Mouse (Mus musculus) urinary bladder, postnatal 36 days (tissue): ENCODE measurements around the gene Cox4i2.

Experiments
- DNase-seq, 2 experiments: peaks; one replicate each; pipeline ENCODE4 v3.0.0; 2022; ENCODE audit warnings: low spot score in 2 of 2, mixed read lengths in 1 of 2

Cox4i2 gene

GRCm38 (mm10) chr2:152734984-152735383, 19.0 kb upstream of the Cox4i2 start:
- peak; percentile 97 to 99 for DNase-seq

GRCm38 (mm10) chr2:152736090-152736601, 17.8 kb upstream of the Cox4i2 start, which contains the start of gene Id1:
Gene Id1 (plus strand): TSS chr2:152736251.
- DNase-seq = peak; percentile 91 to 94

DNA sequence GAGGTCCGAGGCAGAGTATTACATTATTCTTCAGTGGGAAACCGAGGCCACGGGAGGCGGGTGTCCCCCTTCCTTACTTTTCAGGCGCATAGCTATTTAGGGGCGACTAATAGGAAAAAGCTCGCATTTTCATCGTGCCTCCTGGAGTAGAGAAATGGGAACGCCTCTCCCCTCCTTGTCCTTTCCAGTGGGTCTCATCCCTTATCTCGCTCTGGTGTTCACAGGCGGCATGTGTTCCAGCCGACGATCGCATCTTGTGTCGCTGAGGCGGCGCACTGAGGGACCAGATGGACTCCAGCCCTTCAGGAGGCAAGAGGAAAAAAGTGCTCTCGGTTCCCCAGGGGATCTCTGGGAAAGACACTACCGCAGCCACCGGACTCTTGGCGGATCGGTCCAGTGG, 17.2 kb upstream of the Cox4i2 start:
- no peak for DNase-seq

DNA sequence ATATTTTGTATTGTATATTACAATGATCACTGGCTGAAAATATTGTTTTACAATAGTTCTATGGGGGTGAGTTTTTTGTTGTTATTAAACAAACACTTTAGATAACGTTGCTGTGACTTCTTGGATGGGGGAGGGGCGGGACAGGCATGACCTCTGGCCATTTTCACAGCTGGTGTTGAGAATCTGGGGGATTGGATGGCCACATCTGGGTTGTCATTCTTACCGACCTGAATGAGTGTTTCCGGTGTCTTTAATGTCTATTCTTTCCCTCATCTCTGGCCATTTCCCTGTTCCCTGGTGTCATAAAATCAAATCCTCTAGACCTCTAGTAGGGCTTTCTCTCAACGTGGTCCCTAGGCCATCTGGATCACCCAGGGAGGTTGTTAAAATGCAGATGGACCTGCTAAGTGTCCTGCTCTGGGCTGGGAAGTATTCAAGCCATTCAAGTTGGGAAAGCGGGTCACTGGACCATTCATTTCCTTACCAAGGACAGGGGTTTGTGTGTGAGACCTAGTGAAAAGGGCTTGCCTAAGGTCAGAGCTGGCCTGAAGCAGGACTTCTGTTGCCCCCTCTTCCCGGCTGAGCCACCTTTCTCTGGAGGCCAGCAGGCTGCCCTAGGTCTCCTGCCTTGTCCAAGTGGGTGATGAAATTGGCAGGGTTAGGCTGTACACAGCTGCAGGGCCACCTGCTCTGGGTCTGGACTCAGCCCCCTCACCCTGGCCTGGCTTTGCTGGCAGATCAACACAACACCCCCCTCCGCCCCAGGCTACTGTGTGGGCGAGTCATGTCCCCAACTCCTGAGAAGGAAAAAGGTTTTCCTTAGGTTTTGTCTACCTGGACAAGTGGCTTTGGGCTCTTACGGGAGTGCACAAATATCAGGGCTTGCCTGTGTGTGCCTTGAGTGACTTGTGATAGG, 16.4 kb upstream of the Cox4i2 start:
- DNase-seq = peak in 1 of 2 experiments; percentile 42

DNA sequence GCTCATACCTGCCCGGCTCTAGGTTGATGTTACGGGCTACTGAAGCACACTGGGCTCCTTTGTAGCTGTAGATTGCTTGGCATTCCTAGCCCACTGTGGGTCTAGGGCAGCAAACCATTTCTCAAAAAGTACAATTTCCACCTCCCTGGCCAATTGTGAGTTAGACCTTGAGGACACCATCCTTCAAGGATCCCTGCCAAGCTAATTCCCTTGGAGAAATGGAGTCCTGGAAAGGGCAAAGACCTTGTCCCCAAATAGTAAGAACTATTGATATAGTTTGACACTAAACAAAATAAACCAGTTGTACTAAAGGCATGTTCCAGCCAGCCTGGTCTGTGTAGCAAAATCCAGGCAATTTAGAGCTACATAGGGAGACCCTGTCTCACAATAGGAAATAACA, 15.6 kb upstream of the Cox4i2 start:
- no peak for DNase-seq

- peak; percentile 84 to 92 for DNase-seq
Measured at GRCm38 (mm10) chr2:152739031-152739841, 14.7 kb upstream of the Cox4i2 start.

- DNase-seq = peak; percentile 51 to 58
Measured at GRCm38 (mm10) chr2:152739842-152740260, 14.1 kb upstream of the Cox4i2 start.

DNA sequence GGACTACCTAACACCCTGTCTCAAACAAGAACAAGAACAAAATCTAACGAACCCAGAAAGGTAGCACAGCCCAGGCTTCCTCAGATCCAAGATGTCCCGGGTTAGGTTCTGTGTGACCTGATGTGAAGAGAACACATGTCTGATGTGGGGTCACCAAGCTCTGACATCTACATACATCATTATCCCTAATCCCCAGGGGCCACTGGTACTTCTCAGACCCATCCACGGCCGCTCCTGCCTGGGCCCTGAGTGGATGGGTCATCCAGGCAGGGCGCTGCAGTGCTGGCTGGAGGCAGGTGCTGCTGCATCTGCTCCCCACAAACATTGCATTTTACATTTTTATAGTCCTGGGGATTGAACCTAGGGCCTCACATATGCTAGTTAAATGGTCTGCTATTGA, 13.5 kb upstream of the Cox4i2 start:
- no peak for DNase-seq

DNA sequence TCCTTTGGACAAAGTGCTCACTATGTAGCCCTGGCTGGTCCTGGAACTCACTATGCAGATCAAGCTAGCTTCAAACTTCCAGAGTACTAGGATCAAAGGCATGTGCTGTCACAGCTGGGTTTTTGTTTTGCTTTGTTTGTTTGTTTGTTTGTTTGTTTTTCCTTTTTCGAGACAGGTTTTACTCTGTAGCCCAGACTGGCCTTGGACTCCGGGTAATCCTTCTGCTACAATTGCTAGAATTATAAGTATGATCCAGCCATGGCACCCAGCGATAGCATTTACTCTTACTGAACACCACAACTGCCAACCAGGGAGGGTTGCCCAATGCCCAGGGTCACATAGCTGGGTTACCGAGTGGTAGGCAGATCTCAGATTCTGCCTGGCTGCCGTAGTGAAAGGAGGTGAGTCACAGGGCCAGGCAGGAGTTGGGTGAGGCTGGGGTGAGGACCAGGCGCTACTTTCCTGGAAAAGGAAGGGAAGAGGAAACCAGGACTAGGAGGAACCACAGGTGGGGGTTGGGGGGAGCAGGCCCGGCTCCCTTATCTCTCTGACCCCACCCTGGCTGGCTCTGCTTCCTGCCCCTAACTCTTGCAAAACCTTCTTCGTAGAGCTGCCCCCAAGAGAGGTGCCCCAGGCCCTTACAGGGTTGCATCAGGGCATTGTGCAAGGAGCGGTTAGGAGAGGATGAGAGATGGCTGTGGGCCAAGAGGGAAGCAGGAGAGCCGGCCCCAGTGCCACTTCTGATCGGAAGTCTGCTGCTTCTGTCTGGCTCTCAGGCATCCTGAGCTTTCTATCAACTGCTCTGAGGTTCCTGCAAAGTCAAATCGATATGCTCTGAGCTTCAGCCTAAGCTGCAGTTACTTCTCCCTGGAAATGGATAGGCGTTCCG, 12.6 kb upstream of the Cox4i2 start:
- DNase-seq = peak; percentile 81 to 90

DNA sequence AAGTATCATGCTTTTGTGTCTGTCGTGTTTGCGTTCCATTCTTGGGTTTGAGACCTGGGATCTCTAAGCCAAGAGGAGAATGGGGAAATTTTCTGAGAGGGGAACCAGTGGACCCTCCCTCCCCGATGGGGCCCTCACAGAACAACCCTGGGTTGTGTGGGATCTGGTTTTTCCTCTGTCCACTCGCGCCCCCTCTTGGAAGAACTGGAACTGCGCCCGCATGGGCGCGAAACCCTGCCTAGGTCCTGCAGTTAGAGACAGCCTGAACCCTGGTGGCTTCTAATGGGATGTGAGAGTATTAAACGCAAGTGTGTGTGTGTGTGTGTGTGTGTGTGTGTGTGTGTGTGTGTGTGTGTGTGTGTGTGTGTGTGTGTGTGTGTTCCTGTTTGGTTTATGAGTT, 11.5 kb upstream of the Cox4i2 start:
- peak in 1 of 2 experiments; percentile 84 for DNase-seq

GRCm38 (mm10) chr2:152756474-152757393, 2.8 kb downstream of the Cox4i2 start:
- DNase-seq = no peak

DNA sequence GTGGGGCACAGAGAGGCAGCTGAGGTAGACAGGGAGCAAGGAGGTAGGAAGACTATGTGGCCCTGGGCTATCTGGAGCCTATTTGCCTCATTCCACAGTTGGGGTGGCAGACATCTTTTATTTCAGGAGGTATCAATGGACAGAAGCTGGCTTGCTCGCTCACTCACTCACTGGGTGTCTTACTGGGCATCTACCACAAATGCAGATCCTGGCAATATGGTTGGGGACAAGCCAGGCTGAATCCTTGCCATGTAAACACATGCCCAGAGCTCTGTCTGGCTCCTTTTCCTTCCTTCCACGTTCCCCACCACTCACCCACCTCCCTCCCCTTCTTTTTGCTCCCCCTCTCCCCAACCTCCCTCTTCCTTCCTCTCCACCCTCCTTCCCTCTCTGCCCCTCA, 3.5 kb downstream of the Cox4i2 start:
- DNase-seq = no peak

DNA sequence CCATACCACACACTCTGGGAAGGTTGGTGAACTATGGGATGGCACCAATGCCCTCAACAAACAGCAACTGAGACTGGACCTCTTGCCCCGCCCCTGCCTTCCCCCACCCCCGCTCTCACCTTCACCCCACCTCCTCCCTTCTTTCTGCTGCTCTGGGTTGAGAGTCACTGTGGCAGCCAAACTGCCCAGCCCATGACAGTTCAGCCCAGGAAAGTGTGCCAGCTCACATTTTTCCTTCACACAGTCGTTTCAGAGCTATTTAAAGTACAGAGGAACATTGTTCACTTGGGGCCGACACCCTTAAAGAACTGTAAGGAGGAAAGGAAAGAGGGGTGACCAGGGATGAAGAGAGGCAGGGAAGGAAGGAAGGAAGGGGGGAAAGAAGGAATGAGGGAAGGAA, 4.4 kb downstream of the Cox4i2 start:
- no peak for DNase-seq

- no peak for DNase-seq
Measured at GRCm38 (mm10) chr2:152763310-152763709, 9.3 kb downstream of the Cox4i2 start.

DNA sequence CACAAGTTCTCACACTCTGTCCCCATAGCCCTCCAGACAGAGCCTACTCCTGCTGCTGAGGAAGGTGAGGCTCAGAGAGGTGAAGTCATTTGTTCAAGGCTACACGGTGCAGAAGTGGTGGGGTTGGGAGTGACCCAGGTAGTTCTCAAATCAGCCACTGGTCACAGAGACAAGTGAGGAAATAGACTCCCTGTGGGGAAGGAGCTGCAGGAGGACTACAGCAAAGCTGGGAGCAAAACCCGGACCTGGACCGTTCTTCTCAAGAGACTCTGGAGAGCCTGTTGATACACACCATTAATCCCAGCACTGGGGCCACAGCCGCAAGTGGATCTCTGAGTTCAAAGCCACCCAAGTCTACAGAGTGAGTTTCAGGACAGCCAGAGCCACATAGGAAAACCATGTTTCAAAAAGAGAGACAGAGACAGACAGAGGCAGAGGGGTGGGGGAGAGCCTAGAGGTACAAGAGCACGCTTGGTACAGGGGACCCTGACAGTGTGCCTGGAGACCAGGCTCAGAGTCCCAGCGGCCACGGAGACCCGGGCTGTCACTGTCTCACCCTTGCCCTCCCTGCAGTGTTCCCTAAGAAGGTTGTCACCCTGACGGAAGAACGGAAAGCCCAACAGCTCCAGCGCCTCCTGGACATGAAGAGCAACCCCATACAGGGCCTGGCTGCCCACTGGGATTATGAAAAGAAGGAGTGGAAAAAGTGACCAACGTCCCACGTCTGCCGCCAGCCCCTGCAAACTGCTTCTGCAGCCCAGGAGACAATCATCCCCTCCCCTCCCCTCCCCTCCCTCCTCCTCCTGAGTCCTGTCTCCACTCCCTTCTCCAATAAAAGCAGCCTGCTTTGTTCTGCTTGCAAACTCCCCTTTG, 10.4 kb downstream of the Cox4i2 start:
- no peak for DNase-seq

GRCm38 (mm10) chr2:152765045-152765674, 11.2 kb downstream of the Cox4i2 start:
- no peak for DNase-seq

- peak; percentile 91 to 92 for DNase-seq
Measured at GRCm38 (mm10) chr2:152766387-152767123, 12.6 kb downstream of the Cox4i2 start.
